Mouse (Mus musculus): Measurements from ENCODE around the gene Olfr1284.
"Not testable (repeated sequence)": the region's sequence is repeated elsewhere in the genome, so short reads cannot be mapped to it uniquely, and the experiment has no call there.

Gene Olfr1284

DNA sequence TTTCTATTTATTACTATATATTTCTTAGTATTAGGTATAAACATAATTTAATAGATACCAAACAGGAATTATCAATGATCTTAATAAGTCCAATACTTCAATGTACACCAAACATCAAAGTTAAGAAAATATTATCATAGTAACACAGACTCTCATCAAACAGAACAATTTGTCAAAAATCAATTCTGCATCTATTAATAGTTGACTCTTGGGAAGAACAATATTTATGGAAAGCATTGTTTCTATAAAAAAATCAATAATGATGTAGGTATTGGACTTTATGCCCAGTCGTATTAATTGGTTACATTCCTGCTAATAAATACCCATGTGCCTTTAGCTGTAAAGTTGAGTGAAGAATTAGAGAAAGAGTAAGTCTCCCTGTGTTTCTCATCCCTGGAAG is at the start of gene Olfr1284:
Olfr1284 (plus strand) TSS at position 301 of the 400 bp plus-strand sequence.
- DNase-seq (ENCODE audit: low spot score): no peak

DNA sequence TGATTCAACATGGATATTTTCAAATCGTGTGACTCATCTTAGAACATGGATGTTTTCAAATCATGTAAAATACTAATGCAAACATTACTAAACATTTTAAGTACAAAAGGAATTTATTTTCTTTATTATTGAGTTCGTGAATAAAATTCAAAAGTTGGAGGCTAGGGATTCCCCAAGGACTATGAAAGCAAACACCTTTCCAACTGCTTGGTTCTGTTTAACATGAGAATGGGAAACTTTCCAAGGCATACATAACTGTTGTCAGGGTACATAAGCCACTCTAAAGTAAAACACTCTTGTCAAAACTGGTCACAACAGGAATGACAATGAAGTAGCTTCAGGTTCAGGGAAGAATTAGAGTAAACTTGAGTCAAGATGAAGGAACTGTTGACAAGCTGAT is 49.1 kb upstream of the Olfr1284 start, which contains the start of gene Olfr1281:
Olfr1281 (plus strand) TSS at position 301 of the 400 bp plus-strand sequence.
- no peak for DNase-seq (ENCODE audit: low spot score)

- DNase-seq (ENCODE audit: low spot score): not testable (repeated sequence)
Measured at GRCm38 (mm10) chr2:111333721-111334120, 41.6 kb upstream of the Olfr1284 start.

DNA sequence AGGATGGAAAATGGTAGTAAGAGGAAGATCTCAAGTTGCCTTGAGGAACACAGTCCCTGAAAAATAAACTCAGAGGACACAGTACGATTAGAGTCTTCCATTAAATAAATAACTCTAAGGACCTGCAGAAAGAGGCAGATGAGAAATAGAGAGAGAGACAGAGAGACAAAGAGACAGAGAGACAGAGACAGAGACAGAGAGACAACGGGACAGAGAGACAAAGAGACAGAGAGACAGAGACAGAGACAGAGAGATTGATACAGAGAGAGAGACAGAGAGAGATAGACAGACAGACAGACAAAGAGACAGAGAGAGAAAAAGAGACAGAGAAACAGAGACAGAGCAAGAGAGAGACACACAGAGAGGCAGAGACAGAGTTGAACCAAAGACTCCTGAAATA is 39.3 kb upstream of the Olfr1284 start, which contains the start of gene Olfr1282:
Olfr1282 (minus strand) TSS at position 101 of the 400 bp plus-strand sequence.
- DNase-seq (ENCODE audit: low spot score): no peak

GRCm38 (mm10) chr2:111366490-111366889 is 8.8 kb upstream of the Olfr1284 start, which contains the start of gene Olfr1283:
Gene Olfr1283 (plus strand): TSS chr2:111366790.
- DNase-seq (ENCODE audit: low spot score): no peak

DNA sequence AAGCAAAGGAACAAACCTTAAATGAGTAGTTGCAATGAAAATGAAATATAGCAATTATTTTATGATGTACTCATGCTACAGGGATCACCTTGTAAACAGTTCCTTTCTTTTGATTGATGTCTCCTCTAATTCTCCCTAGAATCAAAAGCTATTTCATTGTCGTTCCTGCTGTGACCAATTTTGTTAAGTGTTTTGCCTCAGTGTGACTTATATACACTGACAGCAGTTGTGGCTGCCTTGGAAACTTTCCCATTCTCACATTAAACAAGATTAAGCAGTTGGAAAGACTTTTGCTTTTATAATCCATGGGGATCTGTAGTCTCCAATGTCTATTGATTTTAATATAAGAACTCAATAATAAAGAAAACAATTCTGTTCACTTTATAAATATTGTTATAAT is 47.6 kb downstream of the Olfr1284 start, which contains the start of gene Olfr1286:
Olfr1286 (minus strand) TSS at position 185 of the 400 bp plus-strand sequence.
- DNase-seq (ENCODE audit: low spot score): no peak

All from testis, postnatal 10 days (tissue).